Mouse (Mus musculus) c-Kit-positive CD71-negative TER-119-negative erythroid progenitor cells, embryonic 14.5 days (primary cell): ENCODE results near the gene Gpr162.
A peak's percentile ranks its signal among the peaks of the same experiment; 100 is the strongest.
"Not testable (repeated sequence)": the region's sequence is repeated elsewhere in the genome, so short reads cannot be mapped to it uniquely, and the experiment has no call there.

Experiments used
- DNase-seq: peaks from one replicate; pipeline ENCODE4 v3.0.0-alpha.2; 2013; ENCODE audit warnings: low read depth

The Gpr162 gene

DNA sequence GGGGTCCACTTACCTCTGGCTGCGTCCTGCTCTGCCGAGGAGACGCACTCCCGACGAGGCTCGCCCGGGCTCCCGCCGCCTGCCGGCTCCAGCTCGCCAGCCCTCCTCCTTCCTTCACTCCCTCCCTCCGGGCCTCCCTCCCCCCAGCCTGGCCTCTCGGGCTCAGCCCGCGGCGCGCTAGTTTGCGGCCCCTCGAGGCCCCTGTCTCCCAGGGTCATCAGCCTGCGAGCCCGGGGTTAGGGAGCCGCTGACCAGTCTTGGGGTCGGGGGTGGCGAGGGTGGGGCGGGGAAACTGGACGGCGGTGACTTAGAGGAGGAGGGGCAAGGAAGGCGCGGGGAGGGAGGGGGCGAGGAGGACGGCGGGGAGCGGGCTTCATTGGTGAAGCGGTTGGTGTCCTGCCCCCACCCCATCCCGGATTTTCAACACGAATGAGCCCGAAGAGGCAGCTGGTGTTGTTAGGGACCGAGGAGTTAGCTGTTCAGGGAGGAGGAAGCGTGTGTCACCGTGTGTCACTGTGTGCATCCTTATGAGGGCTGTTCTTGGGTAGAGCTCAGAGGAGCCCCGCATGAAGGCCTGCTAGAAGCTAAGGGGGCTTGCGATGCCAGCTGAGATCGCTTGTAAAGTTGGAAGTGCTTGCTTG lies at the start of gene Gpr162:
Gpr162 (minus strand) TSS at position 326 of the 641 bp plus-strand sequence.
- no peak for DNase-seq

DNA sequence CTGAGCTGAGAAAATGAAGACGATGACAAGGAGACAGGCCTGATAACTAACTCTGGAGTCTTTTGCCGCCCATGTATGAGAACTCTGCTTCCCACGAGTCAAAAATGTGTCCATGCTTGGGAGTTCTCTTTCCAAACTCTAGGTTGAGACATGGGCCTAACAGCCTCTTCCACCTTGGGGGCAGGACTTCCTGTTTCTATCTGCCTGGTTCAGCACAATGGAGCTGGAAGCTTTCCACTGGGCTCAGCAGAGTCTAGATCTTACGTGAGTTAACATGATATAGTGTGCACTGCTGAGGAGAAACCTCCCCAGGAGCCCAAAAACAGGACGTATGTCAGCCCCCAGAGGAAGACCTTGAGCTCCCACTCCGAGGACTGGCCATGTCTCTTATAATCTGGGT lies 49.4 kb upstream of the Gpr162 start:
- no peak for DNase-seq

DNA sequence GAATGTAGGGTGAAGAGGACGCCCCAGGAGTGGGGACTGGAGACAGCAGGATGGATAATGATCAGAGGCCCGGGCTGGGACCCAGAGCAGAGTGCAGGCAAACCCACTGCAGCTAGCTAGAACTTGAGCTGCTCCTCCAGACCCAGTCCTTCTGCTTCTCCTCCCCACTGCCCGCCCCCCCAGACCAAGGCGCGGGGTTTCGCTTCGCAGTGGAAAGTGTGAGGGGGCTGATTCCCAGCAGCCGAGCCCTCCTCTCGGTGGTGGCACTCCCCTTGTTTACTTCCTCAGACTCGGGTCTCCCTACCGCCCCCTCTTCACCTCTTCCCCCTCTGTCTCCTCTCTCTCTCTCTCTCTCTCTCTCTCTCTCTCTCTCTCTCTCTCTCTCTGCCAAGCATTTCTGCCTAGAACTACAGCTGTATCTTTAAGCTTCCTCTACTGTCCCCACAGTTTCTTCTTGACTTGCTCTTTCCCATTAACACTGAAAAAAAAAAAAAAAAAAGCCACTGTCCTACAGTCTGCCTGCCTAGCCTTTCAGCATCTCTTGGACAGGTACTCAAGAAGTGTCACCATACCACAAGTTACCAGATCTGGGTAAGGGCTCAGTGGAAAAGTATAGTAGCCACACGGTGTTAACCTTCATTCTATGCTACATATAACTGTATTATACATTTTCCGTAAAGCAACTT lies 47.9 kb upstream of the Gpr162 start, which contains the start of gene Lag3:
Lag3 (minus strand) TSS at position 173 of the 686 bp plus-strand sequence.
- DNase-seq, result no peak

DNA sequence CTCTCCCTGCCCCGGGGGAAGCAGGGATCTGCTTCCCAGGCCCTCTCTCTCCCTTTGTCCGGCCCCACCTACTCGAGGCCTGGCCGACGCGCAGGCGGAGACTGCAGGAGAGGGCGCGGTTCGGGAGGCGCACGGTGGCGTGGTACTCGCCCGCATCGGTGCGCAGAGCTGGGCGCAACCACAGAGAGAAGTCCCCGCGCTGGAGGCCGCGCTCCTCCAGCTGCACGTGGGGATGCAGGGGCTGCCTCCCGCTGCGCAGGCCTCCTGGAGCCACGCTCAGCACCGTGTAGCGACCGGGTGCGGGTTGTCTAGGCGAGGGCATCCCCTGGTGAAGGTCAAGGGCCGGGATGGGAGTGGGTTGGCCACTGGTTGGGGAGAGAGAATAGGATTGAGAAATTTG lies 46.2 kb upstream of the Gpr162 start:
- no peak for DNase-seq

DNA sequence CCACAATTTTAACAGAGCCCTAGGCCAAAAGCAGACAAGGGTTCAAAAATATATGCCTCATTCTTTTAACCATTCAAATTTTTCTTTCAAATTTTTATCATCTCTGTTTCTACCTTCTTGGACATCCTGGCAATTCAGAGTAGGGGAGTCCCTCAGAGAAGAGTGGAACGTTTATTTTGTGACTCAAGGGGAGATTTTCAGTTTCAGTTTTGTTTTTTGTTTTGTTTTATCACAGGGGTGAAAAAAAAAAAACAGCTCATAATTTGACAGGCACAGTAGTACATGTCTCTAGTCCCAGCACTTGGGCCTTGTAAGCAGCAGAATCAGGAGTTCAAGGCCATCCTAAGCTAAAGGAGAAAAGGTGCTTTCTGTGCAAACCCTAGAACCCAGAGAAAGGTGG lies 44.0 kb upstream of the Gpr162 start:
- DNase-seq, result no peak

DNA sequence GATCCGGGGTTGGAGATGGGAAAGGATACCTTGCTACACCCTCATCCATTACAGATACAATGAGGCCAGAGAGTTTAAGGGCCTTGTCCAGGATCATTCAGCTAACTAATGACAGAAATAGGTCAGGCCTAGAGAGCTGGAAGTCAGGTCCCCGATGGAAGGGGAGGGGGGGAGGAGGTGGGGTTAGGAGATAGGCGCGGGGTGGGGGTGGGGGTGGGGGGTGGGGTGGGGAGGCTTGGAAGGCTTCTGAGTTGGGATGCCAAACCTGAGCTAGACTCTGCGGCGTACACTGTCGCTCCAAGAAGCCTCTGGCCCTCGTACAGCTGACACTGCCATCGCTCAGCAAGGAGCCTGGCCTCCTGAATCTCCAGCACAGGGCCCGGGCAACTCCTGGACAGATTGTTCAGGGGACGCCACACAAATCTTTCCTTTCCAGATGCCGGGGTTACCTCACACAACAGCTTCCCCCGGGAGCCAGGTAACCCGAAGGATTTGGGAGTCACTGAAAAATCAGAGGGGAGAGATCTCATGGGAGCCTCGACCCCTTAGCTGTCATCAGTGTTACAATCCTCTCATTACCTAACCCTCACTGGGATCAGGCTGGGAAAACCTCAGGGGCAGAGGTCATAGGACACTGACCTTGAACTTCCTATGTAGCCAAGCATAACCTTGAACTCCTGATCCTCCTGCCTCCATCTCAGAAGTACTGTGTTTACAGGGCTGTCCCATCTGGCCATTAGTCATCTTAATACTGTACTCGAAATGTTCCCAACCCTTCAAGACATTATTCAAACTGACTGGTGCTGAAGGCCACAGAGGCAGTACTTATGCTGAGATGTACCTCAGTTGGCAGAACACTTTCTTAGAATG lies 41.4 kb upstream of the Gpr162 start:
- DNase-seq, result no peak

DNA sequence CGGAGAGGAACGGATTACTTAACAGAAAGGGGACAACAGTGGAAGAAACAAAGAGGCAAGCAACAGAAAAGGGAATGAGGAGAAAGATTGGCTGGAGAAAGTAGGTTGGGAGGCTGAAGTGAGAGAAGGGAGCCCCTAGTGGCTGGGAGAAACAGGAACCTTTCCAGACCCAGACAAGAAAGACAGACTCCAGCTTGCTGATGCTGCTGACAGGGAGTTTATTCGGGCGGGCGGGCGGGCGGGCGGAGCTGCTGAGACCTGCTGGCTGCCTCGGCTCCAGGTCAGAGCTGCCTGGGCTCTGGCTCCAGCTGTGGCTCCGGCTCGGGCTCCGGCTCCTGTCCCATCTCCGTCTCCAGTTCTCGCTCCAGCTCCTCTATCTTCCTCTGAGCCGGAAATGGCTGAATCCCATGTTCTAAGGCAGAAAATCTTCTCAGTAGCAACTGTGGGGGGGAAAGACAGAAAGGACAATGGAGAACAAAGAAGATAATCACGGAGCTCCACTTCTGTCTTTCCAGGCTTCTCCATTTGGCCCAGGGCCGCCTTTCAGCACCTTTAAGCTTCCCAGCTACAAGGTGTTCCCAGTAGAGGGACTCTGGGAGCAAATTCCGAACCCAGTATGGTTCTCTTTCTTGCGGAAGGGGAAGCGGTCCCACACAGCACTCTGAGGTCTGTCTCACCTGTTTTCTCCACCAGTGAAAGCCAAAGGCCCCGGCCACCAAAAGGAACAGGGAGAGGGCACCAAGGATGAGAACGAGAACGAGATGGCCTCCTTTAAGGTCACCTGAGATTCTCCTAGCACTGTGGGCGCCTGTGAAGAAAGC lies 40.6 kb upstream of the Gpr162 start:
- peak; percentile 65 for DNase-seq

DNA sequence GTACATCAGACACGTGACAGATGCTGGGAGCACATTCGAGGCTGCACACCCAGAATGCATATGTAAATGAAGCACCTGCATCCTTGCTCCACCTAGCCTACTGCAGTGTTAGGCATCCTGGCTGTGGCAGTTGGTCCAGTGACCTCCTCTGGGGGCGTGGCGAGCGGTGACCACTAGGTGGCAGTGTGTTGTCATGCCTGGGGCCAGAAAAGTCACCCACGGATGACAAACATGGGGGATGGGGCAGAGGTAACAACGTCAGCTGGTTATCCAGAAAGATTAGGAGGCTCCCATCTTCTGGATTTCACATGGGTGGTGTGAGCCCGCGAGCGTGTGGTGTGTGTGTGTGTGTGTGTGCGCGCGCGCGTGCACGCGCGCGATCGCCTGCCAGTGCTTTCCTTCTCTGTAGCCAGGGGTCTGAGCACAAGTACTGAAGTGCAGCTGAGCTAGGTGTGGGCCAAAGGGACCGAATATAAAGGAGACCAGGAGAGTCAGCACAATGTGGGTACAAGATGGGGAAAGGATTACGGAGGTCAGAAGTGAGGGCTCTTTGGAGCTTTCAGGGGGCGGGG lies 39.9 kb upstream of the Gpr162 start:
- peak; percentile 89 for DNase-seq

DNA sequence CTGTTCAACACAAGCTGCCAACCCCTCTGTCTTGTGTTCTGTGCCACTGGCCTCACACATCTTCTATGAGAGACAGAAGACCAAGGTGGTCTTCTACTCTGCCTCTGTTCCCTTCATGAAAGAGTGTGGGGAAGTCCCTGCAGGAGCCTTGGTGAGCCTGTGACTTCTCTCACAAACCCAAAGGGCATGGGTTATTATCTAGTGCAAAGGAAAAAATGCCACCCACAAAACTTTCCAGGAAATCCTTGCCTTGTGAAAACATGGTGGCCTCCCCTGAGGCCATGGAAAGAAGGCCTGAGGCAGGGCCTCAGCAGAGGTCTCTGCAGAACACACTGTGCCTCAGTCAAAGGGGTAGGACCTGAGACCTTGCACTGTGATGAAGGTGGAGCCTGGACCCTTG lies 38.1 kb upstream of the Gpr162 start:
- DNase-seq, result no peak

DNA sequence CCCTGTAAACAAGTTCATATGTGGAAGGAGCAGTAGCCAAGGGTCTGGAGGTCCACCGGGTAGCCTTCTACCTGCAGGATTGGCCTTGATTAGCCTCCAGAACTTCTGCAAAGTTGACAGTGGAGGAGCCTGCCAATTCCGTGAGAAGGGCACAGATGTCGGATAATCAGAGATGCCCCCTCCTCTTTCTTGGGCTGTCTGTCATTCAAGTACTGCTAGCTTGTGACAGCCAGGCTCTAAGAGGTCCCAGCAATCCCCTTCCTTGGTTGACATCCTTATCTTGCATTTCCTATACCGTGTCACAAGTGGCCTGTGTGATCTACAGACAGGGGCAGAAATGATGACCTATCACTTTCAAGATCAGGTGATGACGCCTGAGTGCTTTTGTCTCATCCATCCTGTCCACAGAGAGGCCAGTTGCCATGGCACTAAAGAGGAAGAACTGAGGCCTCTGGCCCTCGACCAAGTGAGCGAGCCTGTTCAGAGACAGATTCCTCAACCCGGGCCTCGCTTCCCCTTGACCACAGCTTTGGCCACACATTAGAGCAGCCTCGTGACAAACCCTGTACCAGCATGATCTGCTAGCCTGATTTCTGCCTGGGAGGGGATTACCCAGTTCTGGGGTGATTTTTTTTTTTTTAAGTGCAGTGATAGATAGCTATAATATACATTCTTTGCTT lies 37.2 kb upstream of the Gpr162 start:
- no peak for DNase-seq

DNA sequence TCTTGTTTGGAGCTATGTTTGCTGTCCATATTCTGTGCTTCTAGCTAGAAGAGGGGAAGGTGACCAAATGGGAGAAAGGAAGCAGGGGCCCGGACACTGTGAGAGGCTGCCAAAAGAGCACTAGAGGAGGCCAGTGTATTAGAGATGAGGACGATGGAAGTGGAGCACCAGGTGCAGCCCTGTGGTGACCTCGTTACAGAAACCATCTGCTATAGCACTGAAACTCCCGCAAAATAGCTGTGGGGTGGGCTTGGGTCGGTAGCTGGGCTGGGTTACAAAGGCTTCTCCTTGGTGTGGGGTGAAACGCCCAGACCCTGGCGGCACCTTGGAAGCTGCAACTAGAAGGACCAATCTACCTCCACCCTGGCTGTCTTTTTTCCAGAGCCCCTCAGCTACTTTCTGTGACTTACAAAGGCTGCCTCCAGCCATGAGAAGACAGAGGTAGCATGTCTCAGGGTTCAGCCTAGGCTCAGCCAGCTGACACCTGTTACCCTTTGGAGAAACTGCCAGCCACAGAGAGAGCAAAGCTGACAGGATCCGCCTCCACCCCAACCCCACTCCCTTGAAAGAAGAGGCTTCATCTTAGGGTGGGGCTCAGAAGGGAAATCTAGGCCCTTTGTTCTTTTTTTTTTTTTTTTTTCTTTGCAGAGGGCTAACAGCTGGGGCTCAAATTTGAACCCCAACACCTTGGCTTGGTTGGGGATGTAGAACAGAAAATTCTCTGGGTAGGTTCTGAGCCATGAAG lies 36.4 kb upstream of the Gpr162 start:
- no peak for DNase-seq

DNA sequence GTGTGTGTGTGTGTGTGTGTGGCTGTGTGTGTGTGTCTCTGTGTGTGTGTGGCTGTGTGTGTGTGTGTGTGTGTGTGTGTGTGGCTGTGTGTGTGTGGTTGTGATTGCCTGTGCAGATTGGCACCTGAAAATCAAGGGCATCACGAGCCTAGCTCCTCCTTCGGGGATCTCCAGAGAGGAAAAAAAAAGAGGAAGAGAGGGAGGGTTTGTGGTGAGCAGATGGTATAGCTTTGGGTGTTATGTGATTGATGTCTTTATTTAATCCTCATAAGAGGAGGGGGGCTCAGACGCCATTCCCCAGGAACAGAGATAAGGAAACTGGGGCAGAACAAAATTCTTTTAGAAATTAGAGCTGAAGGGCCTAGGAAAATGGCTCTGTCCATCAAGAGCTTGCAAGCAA lies 34.6 kb upstream of the Gpr162 start:
- no peak for DNase-seq

DNA sequence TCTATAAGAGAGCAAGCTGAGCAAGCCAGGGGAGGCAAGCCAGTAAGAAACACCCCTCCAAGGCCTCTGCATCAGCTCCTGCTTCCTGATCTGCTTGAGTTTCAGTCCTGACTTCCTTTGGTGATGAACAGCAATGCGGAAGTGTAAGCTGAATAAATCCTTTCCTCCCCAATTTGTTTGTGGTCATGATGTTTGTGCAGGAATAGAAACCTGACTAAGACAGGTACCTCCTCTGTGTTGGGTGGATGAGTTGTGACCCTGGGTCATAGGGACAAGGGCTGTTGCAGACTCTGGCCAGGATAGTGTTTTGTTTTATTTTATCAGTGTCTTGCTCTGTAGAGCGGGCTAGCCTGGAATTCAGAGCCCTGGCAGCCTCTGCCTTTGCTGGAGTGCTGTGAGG lies 30.3 kb upstream of the Gpr162 start:
- DNase-seq, result not testable (repeated sequence)

DNA sequence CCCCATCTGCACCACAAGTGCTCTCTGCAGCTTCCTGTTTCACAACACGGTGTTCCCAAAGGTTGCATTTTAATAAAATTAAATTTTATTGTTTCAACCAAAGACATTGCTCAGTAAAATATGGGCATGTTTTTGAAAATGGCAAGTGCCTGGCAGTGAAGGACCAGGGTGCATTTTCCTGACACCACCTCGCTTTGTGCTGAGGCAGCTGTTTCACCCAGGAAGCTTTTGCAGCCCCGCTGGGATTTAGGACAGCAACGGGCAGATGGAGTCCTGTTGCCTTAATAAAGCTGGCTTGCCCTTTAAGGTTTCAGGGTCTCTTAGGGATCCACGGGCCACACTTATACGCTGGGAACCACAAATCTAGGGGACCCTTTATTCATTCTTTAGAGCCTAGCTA lies 27.2 kb upstream of the Gpr162 start:
- DNase-seq, result no peak

DNA sequence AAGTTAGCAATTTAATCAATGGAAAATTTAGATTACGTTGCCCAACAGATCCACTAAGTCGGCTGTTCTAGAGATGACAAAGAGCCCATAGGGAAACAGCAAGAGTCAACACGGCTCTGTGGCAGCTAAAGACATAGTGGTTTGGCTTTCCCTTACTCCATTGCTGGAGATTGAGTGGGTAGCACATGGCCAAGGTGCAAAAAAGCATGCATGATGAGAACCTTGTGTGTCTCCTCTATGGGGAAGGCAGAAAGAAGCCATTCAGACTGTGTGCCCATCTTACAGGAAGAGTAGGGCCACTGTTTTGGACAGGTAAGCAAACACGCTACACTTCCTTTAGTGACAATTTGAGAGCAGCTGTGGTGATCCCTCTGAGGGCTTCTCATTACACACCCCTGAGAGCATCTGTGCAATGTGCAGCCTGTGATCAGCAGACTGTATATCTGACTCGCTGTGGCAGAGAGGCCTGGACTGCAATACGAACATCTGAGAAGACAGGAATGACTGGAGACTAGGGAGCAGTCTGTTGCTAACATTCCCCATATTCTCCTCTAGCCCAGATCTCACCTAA lies 24.9 kb upstream of the Gpr162 start:
- DNase-seq, result no peak

DNA sequence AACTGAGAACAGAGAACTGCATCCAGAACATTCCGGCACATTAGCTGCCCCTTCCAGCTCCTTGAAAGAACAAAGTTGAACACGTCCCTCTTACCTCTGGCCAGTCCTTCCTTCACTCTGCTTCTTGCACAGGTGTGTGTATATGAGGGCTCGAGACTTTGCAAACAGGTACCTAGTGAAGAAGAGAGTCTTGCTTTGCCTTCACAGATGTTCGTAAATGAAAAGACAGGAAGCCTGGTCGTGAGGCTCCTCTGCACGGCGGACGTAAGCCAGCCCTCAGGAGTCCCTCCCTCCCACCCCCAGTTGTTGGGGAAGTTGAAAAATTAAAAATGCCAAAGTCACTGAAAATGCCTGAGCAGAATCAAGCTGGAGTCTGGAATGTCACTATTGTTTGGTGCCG lies 24.2 kb upstream of the Gpr162 start, which contains the start of gene Cd4:
Cd4 (minus strand) TSS at position 236 of the 400 bp plus-strand sequence.
- no peak for DNase-seq

DNA sequence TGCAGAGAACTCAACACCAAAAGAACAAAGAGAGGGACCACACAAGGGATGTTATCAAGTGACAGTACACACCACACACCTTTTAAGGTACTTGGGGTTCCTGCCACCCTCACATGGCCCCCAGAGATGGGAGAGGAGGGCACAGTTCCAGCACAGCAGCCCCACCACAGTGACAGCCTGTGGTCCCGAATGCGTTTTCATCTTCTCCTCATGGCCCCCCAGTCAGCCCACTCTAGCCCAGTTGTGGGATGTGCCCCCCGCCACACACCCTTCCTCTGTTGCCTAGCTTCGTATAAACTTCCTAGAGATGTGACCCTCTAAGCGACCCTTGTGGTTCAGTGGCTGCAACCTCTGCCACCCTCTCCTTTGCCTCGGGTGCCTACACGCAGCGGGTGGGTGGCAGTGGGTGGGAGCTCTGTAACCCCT lies 22.2 kb upstream of the Gpr162 start:
- no peak for DNase-seq

DNA sequence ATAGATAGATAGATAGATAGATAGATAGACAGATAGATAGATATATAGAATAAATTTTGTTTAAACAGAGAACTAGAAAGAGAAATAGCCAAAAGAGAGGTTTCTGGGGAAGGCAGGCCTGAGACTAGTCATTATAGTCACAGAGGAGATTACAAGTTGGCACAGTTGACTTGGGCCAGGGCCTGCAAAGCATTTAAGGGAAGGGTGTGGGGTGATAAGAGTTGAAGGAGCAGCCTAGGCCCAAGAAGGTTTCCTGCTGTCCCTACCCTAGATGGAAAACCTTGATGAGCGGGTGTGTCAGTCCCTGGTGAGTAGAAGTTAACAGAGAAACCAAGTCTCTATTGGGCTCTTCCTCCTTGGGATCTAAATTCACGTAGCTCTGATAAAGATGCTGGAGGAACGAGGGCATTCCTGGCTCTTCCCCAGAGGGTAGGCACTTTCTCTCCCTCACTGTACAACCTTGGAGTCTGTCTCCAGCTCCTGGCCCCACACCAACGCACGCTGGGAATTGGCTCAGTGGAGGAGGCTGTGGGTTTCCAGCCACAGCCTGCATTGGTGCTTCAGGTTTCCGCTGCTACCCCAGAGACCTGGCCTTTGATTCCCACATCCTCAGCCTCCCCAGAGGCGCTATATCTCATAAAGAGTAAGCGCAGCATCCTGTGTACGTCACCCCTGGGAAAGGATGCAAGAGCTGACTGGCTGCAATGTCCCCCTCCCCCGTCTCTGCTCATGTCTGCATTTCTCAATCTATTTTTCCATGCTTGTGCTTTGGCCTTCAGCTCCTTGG lies 21.1 kb upstream of the Gpr162 start:
- DNase-seq, result no peak

DNA sequence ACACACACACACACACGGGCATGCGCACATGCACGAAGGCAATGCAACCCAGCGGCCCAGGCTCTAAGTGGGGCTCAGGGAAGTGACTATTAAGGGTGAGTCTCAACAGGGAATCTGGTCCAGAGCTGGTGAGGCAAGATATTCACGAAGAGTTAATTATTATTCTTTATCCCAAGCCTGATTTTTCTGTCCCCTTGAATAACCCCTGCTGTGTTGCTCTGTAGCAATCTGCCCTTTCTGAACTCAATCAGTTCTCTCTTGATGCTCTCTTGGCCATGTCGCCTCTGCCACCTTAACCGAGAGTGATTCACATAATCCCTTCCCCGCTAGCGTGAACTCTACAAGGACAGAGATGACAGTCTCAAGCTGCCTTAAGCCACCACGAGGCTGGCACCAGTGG lies 19.6 kb upstream of the Gpr162 start:
- DNase-seq, result no peak
